Mouse (Mus musculus): ENCODE measurements at regions not wholly inside any gene's neighbourhood (a gene's known extent, or its start where the extent isn't known, plus 50 kb on each side); places are given as distances from the start of the nearest gene placed in this dataset.

GRCm38 (mm10) chr2:148527755-148528154, 84.4 kb upstream of the Cd93 start:
- Histone ChIP-seq H3K4me3 (no peak overlapping the region), H3K9me3 (replicated peaks) (no peaks in the 10 kb centered on the region), H3K9ac (no peak overlapping the region), H3K27ac (ENCODE audit: poor library complexity, severe bottlenecking) (no peak overlapping the region), H3K27me3 (replicated peaks) (no peaks in the 10 kb centered on the region), H3K4me1 (replicated peaks) (peaks cover 4% of the 10 kb centered on the region; the same call in 1 of the 2 replicates), H3K36me3 (no peaks in the 10 kb centered on the region), H3K4me2 (no peak overlapping the region)
- ATAC-seq (ENCODE audit: insufficient number of reproducible peaks, low FRiP score): no peak
- WGBS: 58% methylated on average over 5 of the region's 5 CpGs

- no peaks in the 10 kb centered on the region for H3K27me3 ChIP-seq (replicated peaks)
- no peaks in the 10 kb centered on the region for H3K36me3 ChIP-seq
- no peak overlapping the region for H3K4me2 ChIP-seq
- H3K4me3 ChIP-seq: no peak overlapping the region
- 69% methylated on average over 6 of the region's 6 CpGs for WGBS
- no peaks in the 10 kb centered on the region for H3K9me3 ChIP-seq (replicated peaks)
- peaks cover 8% of the 10 kb centered on the region for H3K4me1 ChIP-seq (replicated peaks)
- ATAC-seq (ENCODE audit: insufficient number of reproducible peaks, low FRiP score): no peak
- H3K9ac ChIP-seq: no peak overlapping the region
- no peak overlapping the region for H3K27ac ChIP-seq (ENCODE audit: poor library complexity, severe bottlenecking)
These were observed 82.1 kb upstream of the Cd93 start for GRCm38 (mm10) chr2:148525496-148525895.

GRCm38 (mm10) chr2:148523401-148523800, 80.0 kb upstream of the Cd93 start:
- H3K4me3 ChIP-seq: no peak overlapping the region
- H3K27me3 ChIP-seq (replicated peaks): no peaks in the 10 kb centered on the region
- no peaks in the 10 kb centered on the region for H3K9me3 ChIP-seq (replicated peaks)
- no peak overlapping the region for H3K27ac ChIP-seq (ENCODE audit: poor library complexity, severe bottlenecking)
- 54% methylated on average over 3 of the region's 3 CpGs for WGBS
- H3K4me1 ChIP-seq (replicated peaks): peaks cover 25% of the 10 kb centered on the region
- no peaks in the 10 kb centered on the region for H3K36me3 ChIP-seq
- no peak overlapping the region for H3K4me2 ChIP-seq
- H3K9ac ChIP-seq: no peak overlapping the region
- ATAC-seq (ENCODE audit: insufficient number of reproducible peaks, low FRiP score): peak; percentile 48

GRCm38 (mm10) chr2:148522936-148523335, 79.6 kb upstream of the Cd93 start:
- H3K27ac ChIP-seq (ENCODE audit: poor library complexity, severe bottlenecking): no peak overlapping the region

GRCm38 (mm10) chr2:148521966-148522575, 78.7 kb upstream of the Cd93 start:
- H3K36me3 ChIP-seq: no peaks in the 10 kb centered on the region
- no peaks in the 10 kb centered on the region for H3K9me3 ChIP-seq (replicated peaks)
- H3K4me2 ChIP-seq: no peak overlapping the region
- H3K9ac ChIP-seq: no peak overlapping the region
- no peak overlapping the region for H3K4me3 ChIP-seq
- 57% methylated on average over 5 of the region's 5 CpGs for WGBS
- ATAC-seq (ENCODE audit: insufficient number of reproducible peaks, low FRiP score): no peak
- H3K4me1 ChIP-seq (replicated peaks): peaks cover 25% of the 10 kb centered on the region
- no peaks in the 10 kb centered on the region for H3K27me3 ChIP-seq (replicated peaks)
- H3K27ac ChIP-seq (ENCODE audit: poor library complexity, severe bottlenecking): peak overlapping the region; percentile 4; the same call in 1 of the 2 replicates

More at GRCm38 (mm10) chr2:148522936-148523335, 79.6 kb upstream of the Cd93 start:
- 64% methylated on average over 2 of the region's 2 CpGs for WGBS
- peak; percentile 62 for ATAC-seq (ENCODE audit: insufficient number of reproducible peaks, low FRiP score)
- no peak overlapping the region for H3K9ac ChIP-seq
- H3K4me1 ChIP-seq (replicated peaks): peaks cover 25% of the 10 kb centered on the region
- no peak overlapping the region for H3K4me2 ChIP-seq
- H3K4me3 ChIP-seq: no peak overlapping the region
- no peaks in the 10 kb centered on the region for H3K27me3 ChIP-seq (replicated peaks)
- H3K36me3 ChIP-seq: no peaks in the 10 kb centered on the region
- H3K9me3 ChIP-seq (replicated peaks): no peaks in the 10 kb centered on the region

- H3K4me3 ChIP-seq: no peak overlapping the region
- H3K9me3 ChIP-seq (replicated peaks): no peaks in the 10 kb centered on the region
- H3K4me2 ChIP-seq: no peak overlapping the region
- peaks cover 25% of the 10 kb centered on the region for H3K4me1 ChIP-seq (replicated peaks)
- ATAC-seq (ENCODE audit: insufficient number of reproducible peaks, low FRiP score): 0 out of 2 replicates have a peak, but pooled peaks have one; percentile 16
- H3K27ac ChIP-seq (ENCODE audit: poor library complexity, severe bottlenecking): no peak overlapping the region
- no peaks in the 10 kb centered on the region for H3K36me3 ChIP-seq
- H3K9ac ChIP-seq: no peak overlapping the region
- 52% methylated on average over 7 of the region's 7 CpGs for WGBS
- no peaks in the 10 kb centered on the region for H3K27me3 ChIP-seq (replicated peaks)
These were observed 76.9 kb upstream of the Cd93 start for GRCm38 (mm10) chr2:148520291-148520690.

- Histone ChIP-seq H3K27me3 (replicated peaks) (no peaks in the 10 kb centered on the region), H3K9me3 (replicated peaks) (no peaks in the 10 kb centered on the region), H3K4me3 (no peak overlapping the region), H3K27ac (ENCODE audit: poor library complexity, severe bottlenecking) (no peak overlapping the region), H3K36me3 (no peaks in the 10 kb centered on the region), H3K4me2 (no peak overlapping the region), H3K9ac (no peak overlapping the region), H3K4me1 (replicated peaks) (peaks cover 25% of the 10 kb centered on the region)
- ATAC-seq (ENCODE audit: insufficient number of reproducible peaks, low FRiP score): no peak
- 19% methylated on average over 10 of the region's 10 CpGs for WGBS
These were observed 76.4 kb upstream of the Cd93 start for GRCm38 (mm10) chr2:148519689-148520290.

GRCm38 (mm10) chr2:148517906-148518305, 74.5 kb upstream of the Cd93 start:
- no peak overlapping the region for H3K4me3 ChIP-seq
- no peaks in the 10 kb centered on the region for H3K9me3 ChIP-seq (replicated peaks)
- peaks cover 25% of the 10 kb centered on the region for H3K4me1 ChIP-seq (replicated peaks)
- no peaks in the 10 kb centered on the region for H3K36me3 ChIP-seq
- ATAC-seq (ENCODE audit: insufficient number of reproducible peaks, low FRiP score): no peak
- WGBS: 44% methylated on average over 1 of the region's 1 CpGs
- no peaks in the 10 kb centered on the region for H3K27me3 ChIP-seq (replicated peaks)
- no peak overlapping the region for H3K9ac ChIP-seq
- H3K27ac ChIP-seq (ENCODE audit: poor library complexity, severe bottlenecking): no peak overlapping the region
- H3K4me2 ChIP-seq: no peak overlapping the region

GRCm38 (mm10) chr2:148510008-148510681, 66.8 kb upstream of the Cd93 start:
- Histone ChIP-seq H3K27ac (ENCODE audit: poor library complexity, severe bottlenecking) (no peak overlapping the region), H3K9ac (no peak overlapping the region), H3K4me2 (no peak overlapping the region), H3K27me3 (replicated peaks) (no peaks in the 10 kb centered on the region), H3K9me3 (replicated peaks) (no peaks in the 10 kb centered on the region), H3K36me3 (no peaks in the 10 kb centered on the region), H3K4me1 (replicated peaks) (peaks cover 5% of the 10 kb centered on the region; the same call in 1 of the 2 replicates), H3K4me3 (no peak overlapping the region)
- no peak for ATAC-seq (ENCODE audit: insufficient number of reproducible peaks, low FRiP score)
- 77% methylated on average over 13 of the region's 13 CpGs for WGBS

GRCm38 (mm10) chr2:148509357-148509756, 66.0 kb upstream of the Cd93 start:
- Histone ChIP-seq H3K4me1 (replicated peaks) (peaks cover 5% of the 10 kb centered on the region; the same call in 1 of the 2 replicates), H3K36me3 (no peaks in the 10 kb centered on the region), H3K4me2 (no peak overlapping the region), H3K9ac (no peak overlapping the region), H3K27ac (ENCODE audit: poor library complexity, severe bottlenecking) (no peak overlapping the region), H3K4me3 (no peak overlapping the region), H3K27me3 (replicated peaks) (no peaks in the 10 kb centered on the region), H3K9me3 (replicated peaks) (no peaks in the 10 kb centered on the region)
- 88% methylated on average over 4 of the region's 4 CpGs for WGBS
- ATAC-seq (ENCODE audit: insufficient number of reproducible peaks, low FRiP score): no peak

GRCm38 (mm10) chr2:148507523-148507922, 64.2 kb upstream of the Cd93 start:
- Histone ChIP-seq H3K9me3 (replicated peaks) (no peaks in the 10 kb centered on the region), H3K4me1 (replicated peaks) (peaks cover 11% of the 10 kb centered on the region), H3K36me3 (no peaks in the 10 kb centered on the region), H3K9ac (no peak overlapping the region), H3K27ac (ENCODE audit: poor library complexity, severe bottlenecking) (no peak overlapping the region), H3K4me3 (no peak overlapping the region), H3K27me3 (replicated peaks) (no peaks in the 10 kb centered on the region), H3K4me2 (no peak overlapping the region)
- no peak for ATAC-seq (ENCODE audit: insufficient number of reproducible peaks, low FRiP score)
